Mouse (Mus musculus): ENCODE measurements around the gene Pgs1.

GRCm38 (mm10) chr11:117954819-117955218, 31.3 kb upstream of the Pgs1 start:
- TF ChIP-seq CTCF (IDR thresholded peaks at IDR 0.05; ENCODE audit: control insufficient read depth, insufficient read depth, insufficient read length) (no peak), USF1 (IDR thresholded peaks at IDR 0.05; ENCODE audit: low read depth) (no peak), MYOG (IDR thresholded peaks at IDR 0.05; ENCODE audit: control insufficient read depth, extremely low read depth, insufficient read length) (no peak), MAX (IDR thresholded peaks at IDR 0.05) (no peak)

All from C2C12 (cell line).